Mouse (Mus musculus): ENCODE measurements around the gene Hes3. TPM values are rescaled to one million over a fixed set of nuclear protein-coding genes. Genes with fewer than 3 reads are reported as not detected.
A peak's percentile ranks its signal among the peaks of the same experiment; 100 is the strongest.

Hes3 gene
- total RNA-seq, 2 experiments from 2014 or later = not detected

- intact Hi-C loops (cut with DNase I) = no loop called here
- no peak for DNase-seq
Observed at GRCm38 (mm10) chr4:152264867-152265568, 26.4 kb downstream of the Hes3 start.

GRCm38 (mm10) chr4:152264177-152264530, 27.3 kb downstream of the Hes3 start:
- no peak for DNase-seq
- intact Hi-C loops (cut with DNase I) = no loop called here

- intact Hi-C loops (cut with DNase I) = no loop called here
- no peak for DNase-seq
Observed at GRCm38 (mm10) chr4:152263512-152264176, 27.8 kb downstream of the Hes3 start.

GRCm38 (mm10) chr4:152263089-152263488, 28.4 kb downstream of the Hes3 start:
- intact Hi-C loops (cut with DNase I) = no loop called here
- DNase-seq = no peak

DNA sequence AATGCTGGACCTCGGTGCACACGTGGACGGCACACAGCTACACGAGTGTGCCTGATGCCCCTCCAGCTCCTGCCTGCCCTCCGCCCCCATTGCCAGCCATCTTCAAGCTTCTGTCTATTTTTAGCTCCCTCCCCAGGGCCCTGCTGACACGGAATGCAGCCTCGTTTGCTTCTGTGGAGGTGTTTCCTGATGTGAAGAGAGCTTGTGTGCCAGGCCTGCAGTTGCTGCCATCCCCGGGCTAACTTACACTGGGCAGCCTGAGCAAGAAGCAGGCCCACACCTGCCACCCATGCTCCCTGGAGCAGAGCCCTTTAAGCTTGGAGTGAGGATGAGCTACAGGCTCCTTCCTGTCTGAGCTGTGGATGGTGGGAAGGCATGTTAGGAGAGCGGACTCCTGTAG, 29.3 kb downstream of the Hes3 start:
- DNase-seq = peak; percentile 42 to 60

GRCm38 (mm10) chr4:152260451-152260850, 31.0 kb downstream of the Hes3 start:
- DNase-seq = no peak
- intact Hi-C loops (cut with DNase I) = no loop called here

More for the DNA sequence above, 29.3 kb downstream of the Hes3 start:
- intact Hi-C loops (cut with DNase I) = no loop called here

DNA sequence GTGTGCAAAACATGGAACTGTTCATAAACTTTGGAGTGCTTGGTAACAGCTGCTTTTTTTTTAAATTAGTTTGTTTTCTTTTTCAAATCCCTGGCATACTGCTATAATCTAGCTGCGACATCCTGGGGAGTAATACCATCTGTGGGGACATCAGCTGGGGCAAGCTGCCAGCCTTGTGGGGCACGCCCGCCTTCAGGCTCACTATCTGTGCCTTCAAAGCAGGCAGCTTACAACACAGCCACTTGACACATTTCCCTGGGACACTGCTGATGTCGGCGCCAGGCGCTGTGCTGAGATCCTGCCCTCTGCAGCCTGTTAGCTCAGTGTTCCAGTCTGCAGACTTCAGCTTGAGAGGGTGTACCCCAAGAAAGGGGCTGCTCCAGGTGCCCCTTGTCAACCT, 34.4 kb downstream of the Hes3 start:
- intact Hi-C loops (cut with DNase I) = no loop called here
- DNase-seq = peak; percentile 80

GRCm38 (mm10) chr4:152253183-152253759, 38.2 kb downstream of the Hes3 start:
- intact Hi-C loops (cut with DNase I) = no loop called here
- no peak for DNase-seq

GRCm38 (mm10) chr4:152250615-152251014, 40.8 kb downstream of the Hes3 start:
- no peak for DNase-seq
- intact Hi-C loops (cut with DNase I) = no loop called here

DNA sequence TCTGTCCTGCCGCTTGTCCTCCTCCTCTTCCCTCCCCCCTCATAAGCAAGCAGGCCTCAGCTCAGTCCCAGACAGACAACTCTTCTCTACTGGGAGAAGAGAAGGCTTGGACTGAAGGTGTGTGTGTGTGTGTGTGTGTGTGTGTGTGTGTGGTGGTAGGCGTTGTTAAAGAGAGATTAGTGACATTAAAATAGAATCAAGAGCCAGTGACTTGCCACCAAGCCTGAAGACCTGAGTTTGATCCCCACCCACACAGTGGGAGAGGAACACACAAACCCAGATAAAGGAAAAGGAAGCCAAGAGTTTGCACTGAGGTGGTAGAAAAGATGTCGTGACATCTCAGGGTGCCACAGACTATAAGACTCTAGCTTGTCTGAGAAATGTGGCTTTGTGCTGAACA, 44.3 kb downstream of the Hes3 start:
- intact Hi-C loops (cut with DNase I) = no loop called here
- no peak for DNase-seq

- DNase-seq = no peak
Observed at GRCm38 (mm10) chr4:152246011-152246410, 45.5 kb downstream of the Hes3 start.

GRCm38 (mm10) chr4:152244545-152245522, 46.6 kb downstream of the Hes3 start:
- no peak for DNase-seq
- intact Hi-C loops (cut with DNase I) = no loop called here

More at GRCm38 (mm10) chr4:152246011-152246410, 45.5 kb downstream of the Hes3 start:
- intact Hi-C loops (cut with DNase I) = no loop called here

- intact Hi-C loops (cut with DNase I) = no loop called here
- no peak for DNase-seq
Observed at GRCm38 (mm10) chr4:152243969-152244368, 47.5 kb downstream of the Hes3 start.

GRCm38 (mm10) chr4:152243241-152243891, 48.1 kb downstream of the Hes3 start:
- no peak for DNase-seq
- intact Hi-C loops (cut with DNase I) = no loop called here

DNA sequence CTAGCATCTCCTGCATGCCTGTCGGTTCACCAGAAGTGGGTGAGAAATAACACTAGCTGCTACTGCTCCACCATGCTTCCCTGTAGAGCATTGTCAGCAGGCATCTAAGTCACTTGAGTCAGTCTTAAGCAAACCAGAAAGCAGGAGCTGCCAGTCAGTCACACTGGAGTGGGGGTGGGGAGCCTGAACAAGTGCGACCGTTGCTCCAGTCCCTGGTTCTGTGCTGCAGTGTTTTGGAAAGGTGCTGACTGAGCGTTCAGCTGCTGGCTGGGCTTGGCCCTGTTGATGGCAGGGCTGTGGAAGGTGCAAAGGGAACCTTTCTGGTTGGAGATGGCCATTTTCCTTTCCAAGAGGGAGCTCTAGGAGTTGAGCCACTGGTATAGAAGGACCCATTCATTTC, 51.5 kb downstream of the Hes3 start:
- intact Hi-C loops (cut with DNase I) = no loop called here
- no peak for DNase-seq

Other genes starting within 250 kb of the Hes3 start
- 10 to 100 TPM; 27.0 to 28.9 TPM for gene Plekhg5, start 219.2 kb downstream of the Hes3 start, total RNA-seq (2021)
- 1 to 10 TPM; 4.0 to 6.7 TPM for gene Tnfrsf25, start 175.7 kb downstream of the Hes3 start, total RNA-seq (2021)
- gene Espn, start 139.3 kb downstream of the Hes3 start, total RNA-seq (2021) = 1 to 10 TPM; 1.4 to 2.0 TPM
- not detected for gene Hes2, start 132.8 kb downstream of the Hes3 start, total RNA-seq (2021)
- gene Acot7, start 113.5 kb downstream of the Hes3 start, total RNA-seq (2021) = 10 to 100 TPM; 37.3 to 39.3 TPM
- 10 to 100 TPM; 19.9 to 20.6 TPM for gene Gpr153, start 17.4 kb downstream of the Hes3 start, total RNA-seq (2021)
- gene Icmt, start 5.6 kb upstream of the Hes3 start, total RNA-seq (2021) = 10 to 100 TPM; 25.9 to 27.2 TPM
- gene Rnf207, start 27.3 kb upstream of the Hes3 start, total RNA-seq (2021) = 10 to 100 TPM; 84.5 to 95.8 TPM
- 100 to 1,000 TPM; 223 to 252 TPM for gene Rpl22, start 34.1 kb upstream of the Hes3 start, total RNA-seq (2021)
- gene Chd5, start 47.0 kb upstream of the Hes3 start, total RNA-seq (2021) = under 1 TPM; 0.10 to 0.60 TPM
- 1 to 10 TPM; 1.8 to 2.3 TPM for gene Nphp4, start 185.0 kb upstream of the Hes3 start, total RNA-seq (2021)
- 1 to 10 TPM; 2.1 to 4.2 TPM for gene Kcnab2, start 186.2 kb upstream of the Hes3 start, total RNA-seq (2021)

All from heart, postnatal 14 days (tissue).